In genomic region chr11:75460103-75460843, GRCm38 (mm10) we compare ENCODE assay signal across 8 mouse cellular contexts. TPM values are rescaled to one million over a fixed set of nuclear protein-coding genes. Genes with fewer than 3 reads are reported as not detected.
A peak's percentile ranks its signal among the peaks of the same experiment; 100 is the strongest.
DNase-seq lines count a peak whose midpoint lies in the region; ATAC-seq and TF ChIP-seq lines count a peak whose summit lies in the region.

No protein-coding gene starts in this region.

- no peaks in the 10 kb centered on the region for H3K9me3 ChIP-seq in embryonic facial prominence, embryonic 14.5 days (ENCODE audit: control insufficient read depth, low read length)
- H3K9me3 ChIP-seq in limb, embryonic 13.5 days: no peaks in the 10 kb centered on the region
- no peaks in the 10 kb centered on the region for H3K9me3 ChIP-seq in midbrain, embryonic 15.5 days

- H3K4me2 ChIP-seq in embryonic facial prominence, embryonic 14.5 days (ENCODE audit: low read depth, low read length): peak overlapping the region; percentile 91
- peak overlapping the region; percentile 97 for H3K4me2 ChIP-seq in limb, embryonic 13.5 days (replicated peaks)
- peak overlapping the region; percentile 73 for H3K4me2 ChIP-seq in midbrain, embryonic 15.5 days

- peak overlapping the region; percentile 66 for H3K9ac ChIP-seq in embryonic facial prominence, embryonic 14.5 days (ENCODE audit: low read depth, low read length)
- peak overlapping the region; percentile 63 for H3K9ac ChIP-seq in limb, embryonic 13.5 days
- peak overlapping the region; percentile 32 for H3K9ac ChIP-seq in midbrain, embryonic 15.5 days

- H3K4me3 ChIP-seq in bone marrow, adult 2 months (replicated peaks; ENCODE audit: control insufficient read depth, low read depth, low read length): peak overlapping the region; percentile 56
- peak overlapping the region; percentile 83 for H3K4me3 ChIP-seq in embryonic facial prominence, embryonic 14.5 days (ENCODE audit: low read depth, low read length)
- H3K4me3 ChIP-seq in limb, embryonic 13.5 days: peak overlapping the region; percentile 73
- peak overlapping the region; percentile 78 for H3K4me3 ChIP-seq in midbrain, embryonic 15.5 days

- peak overlapping the region; percentile 92 for H3K27ac ChIP-seq in bone marrow, adult 2 months (ENCODE audit: control insufficient read depth, insufficient read depth, low read depth, low read length, poor library complexity)
- peak overlapping the region; percentile 93 for H3K27ac ChIP-seq in embryonic facial prominence, embryonic 14.5 days (replicated peaks; ENCODE audit: low read depth, low read length)
- H3K27ac ChIP-seq in limb, embryonic 13.5 days: peak overlapping the region; percentile 92
- peak overlapping the region; percentile 83 for H3K27ac ChIP-seq in midbrain, embryonic 15.5 days

- H3K27me3 ChIP-seq in embryonic facial prominence, embryonic 14.5 days (replicated peaks; ENCODE audit: control insufficient read depth, insufficient read depth, low read length): no peaks in the 10 kb centered on the region
- H3K27me3 ChIP-seq in limb, embryonic 13.5 days: no peaks in the 10 kb centered on the region
- 0 out of 2 replicates have a peak, but pooled peaks cover 6% of the 10 kb centered on the region for H3K27me3 ChIP-seq in midbrain, embryonic 15.5 days (replicated peaks)

- H3K36me3 ChIP-seq in embryonic facial prominence, embryonic 14.5 days (ENCODE audit: control insufficient read depth, insufficient read depth, low read length): peaks cover 3% of the 10 kb centered on the region; the same call in 1 of the 2 replicates
- peaks cover 8% of the 10 kb centered on the region for H3K36me3 ChIP-seq in limb, embryonic 13.5 days
- H3K36me3 ChIP-seq in midbrain, embryonic 15.5 days (replicated peaks): peaks cover 4% of the 10 kb centered on the region

- TF ChIP-seq POLR2A in bone marrow, adult 2 months (IDR thresholded peaks at IDR 0.05; ENCODE audit: borderline replicate concordance, control insufficient read depth, low read depth, low read length): no peak

- H3K4me1 ChIP-seq in bone marrow, adult 2 months (ENCODE audit: control insufficient read depth, insufficient read depth, low read length): peaks cover 7% of the 10 kb centered on the region; the same call in 1 of the 2 replicates
- peaks cover 32% of the 10 kb centered on the region for H3K4me1 ChIP-seq in embryonic facial prominence, embryonic 14.5 days (ENCODE audit: control insufficient read depth, insufficient read depth, low read length)
- peaks cover 38% of the 10 kb centered on the region for H3K4me1 ChIP-seq in limb, embryonic 13.5 days
- peaks cover 30% of the 10 kb centered on the region for H3K4me1 ChIP-seq in midbrain, embryonic 15.5 days

- under 1% methylated on average over 19 of the region's 19 CpGs for WGBS in bone marrow, adult 2 months
- 3% methylated on average over 19 of the region's 19 CpGs for WGBS in embryonic facial prominence, embryonic 14.5 days
- WGBS in limb, embryonic 13.5 days: 2% methylated on average over 19 of the region's 19 CpGs
- 1% methylated on average over 19 of the region's 19 CpGs for WGBS in midbrain, embryonic 15.5 days

- no peak for TF ChIP-seq CTCF in bone marrow, adult 2 months (IDR thresholded peaks at IDR 0.05; ENCODE audit: control insufficient read depth, insufficient read depth, low read length)

- peak; percentile 98 for DNase-seq in A20 (ENCODE audit: low read depth, low spot score)
- peak; percentile 97 for DNase-seq in embryonic facial prominence, embryonic 14.5 days (ENCODE audit: low spot score)
- DNase-seq in heart, adult 9 months (ENCODE audit: low spot score in 2 of 2): peak; percentile 95
- peak; percentile 98 for DNase-seq in kidney, adult 9 months
- peak; percentile 78 to 80 for DNase-seq in spleen, adult 18-20 months

- ATAC-seq in embryonic facial prominence, embryonic 14.5 days (ENCODE audit: low read depth): peak; percentile 38
- no peak; the same call in 1 of the 2 replicates for ATAC-seq in limb, embryonic 13.5 days (ENCODE audit: low FRiP score, low read depth)
- no peak for ATAC-seq in midbrain, embryonic 15.5 days (replicated peaks)

RNA-seq across cellular contexts. Expression of gene Tlcd2, which starts 1.2 kb away (rescaled TPM):
- 1.2 and 5.0 TPM in 2 replicates for polyA plus RNA-seq in bone marrow, adult 2 months (2011; ENCODE audit: insufficient read depth, insufficient read length, low replicate concordance, missing spikeins)
- polyA plus RNA-seq in embryonic facial prominence, embryonic 14.5 days (2014; fragmentation: Nextera tagmentation; extraction: Ambion mirVana): 19.1 and 22.7 TPM in 2 replicates
- 26.4 and 26.9 TPM in 2 replicates for polyA plus RNA-seq in limb, embryonic 13.5 days (2015; fragmentation: Nextera tagmentation; extraction: Ambion mirVana)
- 2.2 and 2.8 TPM in 2 replicates for polyA plus RNA-seq in midbrain, embryonic 15.5 days (2015; fragmentation: Nextera tagmentation; extraction: Ambion mirVana)

RNA-seq across cellular contexts. Expression of gene Wdr81, which starts 5.8 kb away (rescaled TPM):
- polyA plus RNA-seq in bone marrow, adult 2 months (2011; ENCODE audit: insufficient read depth, insufficient read length, low replicate concordance, missing spikeins): 21.0 and 33.5 TPM in 2 replicates
- 5.7 and 7.0 TPM in 2 replicates for polyA plus RNA-seq in embryonic facial prominence, embryonic 14.5 days (2014; fragmentation: Nextera tagmentation; extraction: Ambion mirVana)
- polyA plus RNA-seq in limb, embryonic 13.5 days (2015; fragmentation: Nextera tagmentation; extraction: Ambion mirVana): 5.8 and 5.9 TPM in 2 replicates
- 8.4 and 8.7 TPM in 2 replicates for polyA plus RNA-seq in midbrain, embryonic 15.5 days (2015; fragmentation: Nextera tagmentation; extraction: Ambion mirVana)

RNA-seq across cellular contexts. Expression of gene Serpinf2, which starts 20.9 kb away (rescaled TPM):
- 0.70 and 2.2 TPM in 2 replicates for polyA plus RNA-seq in bone marrow, adult 2 months (2011; ENCODE audit: insufficient read depth, insufficient read length, low replicate concordance, missing spikeins)
- not detected in 2 replicates for polyA plus RNA-seq in embryonic facial prominence, embryonic 14.5 days (2014; fragmentation: Nextera tagmentation; extraction: Ambion mirVana)
- 0.14 and 1.3 TPM in 2 replicates for polyA plus RNA-seq in limb, embryonic 13.5 days (2015; fragmentation: Nextera tagmentation; extraction: Ambion mirVana)
- 0.37 TPM in 1 of 2 replicates, not detected in the other for polyA plus RNA-seq in midbrain, embryonic 15.5 days (2015; fragmentation: Nextera tagmentation; extraction: Ambion mirVana)

RNA-seq across cellular contexts. Expression of gene Prpf8, which starts 26.3 kb away (rescaled TPM):
- 18.5 and 35.4 TPM in 2 replicates for polyA plus RNA-seq in bone marrow, adult 2 months (2011; ENCODE audit: insufficient read depth, insufficient read length, low replicate concordance, missing spikeins)
- polyA plus RNA-seq in embryonic facial prominence, embryonic 14.5 days (2014; fragmentation: Nextera tagmentation; extraction: Ambion mirVana): 76.6 and 83.5 TPM in 2 replicates
- polyA plus RNA-seq in limb, embryonic 13.5 days (2015; fragmentation: Nextera tagmentation; extraction: Ambion mirVana): 60.8 and 63.0 TPM in 2 replicates
- 54.8 and 56.4 TPM in 2 replicates for polyA plus RNA-seq in midbrain, embryonic 15.5 days (2015; fragmentation: Nextera tagmentation; extraction: Ambion mirVana)

RNA-seq across cellular contexts. Expression of gene Serpinf1, which starts 37.8 kb away (rescaled TPM):
- 16.7 and 18.3 TPM in 2 replicates for polyA plus RNA-seq in bone marrow, adult 2 months (2011; ENCODE audit: insufficient read depth, insufficient read length, low replicate concordance, missing spikeins)
- polyA plus RNA-seq in embryonic facial prominence, embryonic 14.5 days (2014; fragmentation: Nextera tagmentation; extraction: Ambion mirVana): 354 and 373 TPM in 2 replicates
- polyA plus RNA-seq in limb, embryonic 13.5 days (2015; fragmentation: Nextera tagmentation; extraction: Ambion mirVana): 227 and 235 TPM in 2 replicates
- 29.8 and 42.7 TPM in 2 replicates for polyA plus RNA-seq in midbrain, embryonic 15.5 days (2015; fragmentation: Nextera tagmentation; extraction: Ambion mirVana)
